In the genomic region with DNA sequence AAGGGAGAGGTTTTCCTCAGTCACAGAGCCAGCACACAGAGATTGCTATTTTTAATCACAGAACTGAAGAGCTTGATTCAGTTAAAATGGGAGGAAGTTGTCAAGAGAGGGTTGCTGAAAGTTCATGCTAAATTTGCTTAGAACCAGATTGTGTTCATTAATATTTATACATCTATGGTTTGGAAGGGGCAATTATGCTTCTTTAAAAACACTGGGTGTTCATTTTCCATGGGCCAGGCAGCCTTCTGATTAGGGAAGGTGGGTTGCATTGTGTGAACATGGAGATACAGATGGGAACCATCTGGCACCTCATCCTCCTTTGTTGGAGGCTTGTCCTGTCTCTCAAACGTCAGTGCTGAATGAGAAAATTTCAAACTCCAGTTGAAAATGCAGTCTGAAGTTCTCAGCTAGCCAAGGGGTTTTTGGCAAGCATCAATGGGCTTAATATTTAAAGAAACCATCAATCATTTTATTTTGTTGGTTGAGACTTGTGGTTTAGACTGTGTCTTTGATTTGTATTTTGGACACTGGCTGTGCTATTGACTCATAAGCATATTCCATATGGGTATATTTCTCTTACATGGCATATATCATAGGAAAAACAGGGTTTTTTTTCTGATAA, we compare ENCODE assay signal across 13 mouse cellular contexts.
DNase-seq lines count a peak whose midpoint lies in the region; ATAC-seq and TF ChIP-seq lines count a peak whose summit lies in the region.
"Had no signal": no experiment of that assay in that cellular context is flagged by ENCODE, and none has a peak within 500 bp of the region (broad histone marks: within the 10 kb centered on the region; RNA-seq: fewer than 3 reads in every experiment).

No protein-coding gene starts in this region.

- no peak overlapping the region for H3K4me3 ChIP-seq in kidney, adult 2 months (ENCODE audit: insufficient read depth, low read depth, low read length)
- H3K4me3 ChIP-seq in kidney, embryonic 16.5 days (ENCODE audit: low read length) = no peak overlapping the region
- no peak overlapping the region for H3K4me3 ChIP-seq in hindbrain, embryonic 16.5 days (ENCODE audit: low read length)
- H3K4me3 ChIP-seq: heart, embryonic 12.5 days; limb, embryonic 13.5 days; lung, embryonic 15.5 days had no signal

- no peaks in the 10 kb centered on the region for H3K9me3 ChIP-seq in kidney, embryonic 16.5 days (ENCODE audit: low read length)
- no peaks in the 10 kb centered on the region for H3K9me3 ChIP-seq in hindbrain, embryonic 16.5 days (ENCODE audit: control insufficient read depth, low read length)
- H3K9me3 ChIP-seq: heart, embryonic 12.5 days; limb, embryonic 13.5 days; lung, embryonic 15.5 days had no signal

- no peaks in the 10 kb centered on the region for H3K27me3 ChIP-seq in kidney, adult 2 months (replicated peaks; ENCODE audit: control insufficient read depth, insufficient read depth, low read length)
- no peaks in the 10 kb centered on the region for H3K27me3 ChIP-seq in kidney, embryonic 16.5 days (ENCODE audit: insufficient read depth, low read length)
- H3K27me3 ChIP-seq in hindbrain, embryonic 16.5 days (replicated peaks; ENCODE audit: control insufficient read depth, insufficient read depth, low read length) = no peaks in the 10 kb centered on the region
- H3K27me3 ChIP-seq: heart, embryonic 12.5 days; limb, embryonic 13.5 days; lung, embryonic 15.5 days; Patski had no signal

- DNase-seq in kidney, adult 2 months = peak; percentile 59
- peak; percentile 42 to 67 for DNase-seq in right cerebral cortex, postnatal 10 days (ENCODE audit: low spot score in 2 of 2)
- DNase-seq in right cerebral cortex, postnatal 25 days = no peak
- DNase-seq in thymus, postnatal 4 days = no peak
- no peak for DNase-seq in ovary, postnatal 10 days (ENCODE audit: low spot score)
- DNase-seq in adipocyte (ENCODE audit: low spot score) = no peak

- WGBS in kidney, adult 2 months = 16% methylated on average over 1 of the region's 1 CpGs
- WGBS in kidney, embryonic 16.5 days = 27% methylated on average over 1 of the region's 1 CpGs
- WGBS in hindbrain, embryonic 16.5 days = 11% methylated on average over 1 of the region's 1 CpGs

- TF ChIP-seq POLR2A in kidney, adult 2 months (IDR thresholded peaks at IDR 0.05; ENCODE audit: low read depth, low read length) = no peak

- ATAC-seq in kidney, embryonic 16.5 days (ENCODE audit: low FRiP score, low TSS enrichment) = no peak
- ATAC-seq in hindbrain, embryonic 16.5 days = peak; percentile 73
- ATAC-seq: Patski had no signal

- peaks cover 3% of the 10 kb centered on the region; the same call in 1 of the 2 replicates for H3K4me1 ChIP-seq in kidney, adult 2 months (ENCODE audit: control insufficient read depth, insufficient read depth, low read length)
- H3K4me1 ChIP-seq in kidney, embryonic 16.5 days (ENCODE audit: insufficient read depth, low read length) = no peaks in the 10 kb centered on the region
- H3K4me1 ChIP-seq in hindbrain, embryonic 16.5 days (ENCODE audit: control insufficient read depth, insufficient read depth, low read depth, low read length) = no peaks in the 10 kb centered on the region
- H3K4me1 ChIP-seq: heart, embryonic 12.5 days; limb, embryonic 13.5 days; lung, embryonic 15.5 days had no signal

- no peak for TF ChIP-seq CTCF in kidney, adult 2 months (conservative IDR thresholded peaks at IDR 0.05; ENCODE audit: insufficient read depth, insufficient read length, low read depth, low read length)

- no peak overlapping the region for H3K27ac ChIP-seq in kidney, adult 2 months (ENCODE audit: insufficient read depth, low read depth, low read length)
- no peak overlapping the region for H3K27ac ChIP-seq in kidney, embryonic 16.5 days (ENCODE audit: low read length)
- no peak overlapping the region for H3K27ac ChIP-seq in hindbrain, embryonic 16.5 days (ENCODE audit: low read depth, low read length)
- H3K27ac ChIP-seq: limb, embryonic 13.5 days; lung, embryonic 15.5 days; stomach, postnatal 0 days had no signal

- no peak overlapping the region for H3K9ac ChIP-seq in kidney, embryonic 16.5 days (replicated peaks; ENCODE audit: low read length)
- H3K9ac ChIP-seq in hindbrain, embryonic 16.5 days (ENCODE audit: low read depth, low read length) = no peak overlapping the region
- H3K9ac ChIP-seq: heart, embryonic 12.5 days; limb, embryonic 13.5 days; lung, embryonic 15.5 days had no signal

- no peak overlapping the region for H3K4me2 ChIP-seq in kidney, embryonic 16.5 days (replicated peaks; ENCODE audit: low read depth, low read length)
- H3K4me2 ChIP-seq in hindbrain, embryonic 16.5 days (ENCODE audit: low read length) = no peak overlapping the region
- H3K4me2 ChIP-seq: heart, embryonic 12.5 days; limb, embryonic 13.5 days; lung, embryonic 15.5 days had no signal

- no peaks in the 10 kb centered on the region for H3K36me3 ChIP-seq in kidney, adult 2 months (ENCODE audit: control insufficient read depth, insufficient read depth, low read length)
- H3K36me3 ChIP-seq in kidney, embryonic 16.5 days (ENCODE audit: insufficient read depth, low read length) = no peaks in the 10 kb centered on the region
- H3K36me3 ChIP-seq in hindbrain, embryonic 16.5 days (ENCODE audit: control insufficient read depth, insufficient read depth, low read length) = no peaks in the 10 kb centered on the region
- H3K36me3 ChIP-seq: heart, embryonic 12.5 days; limb, embryonic 13.5 days; lung, embryonic 15.5 days had no signal

Comparison
In these comparisons a context has a peak if more than half of its experiments do, and no peak if none do; other contexts are left out.
1. DNase-seq: peak in kidney, adult 2 months (single experiment) and right cerebral cortex, postnatal 10 days (2 of 2); none in right cerebral cortex, postnatal 25 days (single experiment), thymus, postnatal 4 days (single experiment), ovary, postnatal 10 days (single experiment) and adipocyte (single experiment).